Mouse (Mus musculus) myocyte (in vitro differentiated cells): ENCODE results near the gene Commd1. TPM values are rescaled to one million over a fixed set of nuclear protein-coding genes. Genes with fewer than 3 reads are reported as not detected.

Experiments used
- H3K27me3 ChIP-seq: one replicate; pipeline ENCODE4 v1.6.1; 2011; ENCODE audit not compliant: control insufficient read depth, insufficient read depth, insufficient read length
- H3K36me3 ChIP-seq: one replicate; pipeline ENCODE4 v1.6.1; 2011; ENCODE audit not compliant: control insufficient read depth, insufficient read depth
- H3K4me2 ChIP-seq: one replicate; pipeline ENCODE4 v1.6.1; 2011; ENCODE audit warnings: low read depth, control low read depth
- H3K4me3 ChIP-seq: one replicate; pipeline ENCODE4 v1.5.1; 2011; ENCODE audit warnings: mild to moderate bottlenecking, control low read depth, moderate library complexity
- H3K79me2 ChIP-seq: one replicate; pipeline ENCODE4 v1.6.1; 2011; ENCODE audit not compliant: control insufficient read depth, insufficient read depth
- H3ac ChIP-seq: one replicate; pipeline ENCODE4 v1.6.1; 2011; ENCODE audit not compliant: control insufficient read depth, insufficient read length
- CEBPB ChIP-seq: IDR thresholded peaks from 2 replicates; pipeline ENCODE4 v1.6.1; 2011; ENCODE audit warnings: mild to moderate bottlenecking, moderate library complexity; ENCODE audit not compliant: poor library complexity, insufficient read depth, severe bottlenecking
- E2F4 ChIP-seq: IDR thresholded peaks from one replicate; pipeline ENCODE4 v1.6.1; 2011; ENCODE audit warnings: mild to moderate bottlenecking, control low read depth, moderate library complexity; ENCODE audit not compliant: insufficient read depth
- MAX ChIP-seq: IDR thresholded peaks from one replicate; pipeline ENCODE4 v1.6.1; 2011; ENCODE audit warnings: low read depth, mild to moderate bottlenecking, control low read depth
- MYOD1 ChIP-seq, 3 experiments: IDR thresholded peaks; one replicate each; pipeline ENCODE4 v1.6.1; 2011; ENCODE audit warnings: control low read depth in 2 of 3, low read depth in 2 of 3, mild to moderate bottlenecking in 2 of 3, moderate library complexity in 1 of 3; ENCODE audit not compliant: insufficient read length in 2 of 3, control insufficient read depth in 1 of 3
- MYOG ChIP-seq, 3 experiments: IDR thresholded peaks; one replicate each; pipeline ENCODE4 v1.6.1; 2011; ENCODE audit warnings: control low read depth in 2 of 3, low read depth in 2 of 3, mild to moderate bottlenecking in 2 of 3; ENCODE audit not compliant: insufficient read length in 2 of 3, control insufficient read depth in 1 of 3, insufficient read depth in 1 of 3
- POLR2A ChIP-seq: IDR thresholded peaks from one replicate; pipeline ENCODE4 v1.6.1; 2011; ENCODE audit warnings: low read depth, mild to moderate bottlenecking, control low read depth, moderate library complexity; ENCODE audit not compliant: insufficient read length
- POLR2AphosphoS2 ChIP-seq: IDR thresholded peaks from one replicate; pipeline ENCODE4 v1.6.1; 2011; ENCODE audit warnings: low read depth, control low read depth; ENCODE audit not compliant: insufficient read length
- REST ChIP-seq: IDR thresholded peaks from one replicate; pipeline ENCODE4 v1.6.1; 2011; ENCODE audit warnings: mild to moderate bottlenecking, control low read depth, moderate library complexity; ENCODE audit not compliant: insufficient read depth, insufficient read length
- SRF ChIP-seq: IDR thresholded peaks from one replicate; pipeline ENCODE4 v1.6.1; 2011; ENCODE audit warnings: low read depth; ENCODE audit not compliant: control insufficient read depth, insufficient read length
- TCF12 ChIP-seq: IDR thresholded peaks from one replicate; pipeline ENCODE4 v1.6.1; 2011; ENCODE audit warnings: mild to moderate bottlenecking, control low read depth; ENCODE audit not compliant: poor library complexity, insufficient read depth, severe bottlenecking
- TCF3 ChIP-seq: IDR thresholded peaks from one replicate; pipeline ENCODE4 v1.6.1; 2011; ENCODE audit warnings: low read depth, control low read depth; ENCODE audit not compliant: insufficient read length
- USF1 ChIP-seq: IDR thresholded peaks from one replicate; pipeline ENCODE4 v1.6.1; 2011; ENCODE audit warnings: low read depth, mild to moderate bottlenecking, control low read depth, moderate library complexity
- polyA plus RNA-seq: library from polyadenylated mRNA; unstranded; fragments of >200 nt; fragmentation: generic; extraction: Trizol; gene quantifications from one replicate; pipeline ENCODE4 v1.2.1, GENCODE M21; 2012; ENCODE audit warnings: missing spikeins

Gene Commd1
- polyA plus RNA-seq, 1 experiment, result 174 TPM

DNA sequence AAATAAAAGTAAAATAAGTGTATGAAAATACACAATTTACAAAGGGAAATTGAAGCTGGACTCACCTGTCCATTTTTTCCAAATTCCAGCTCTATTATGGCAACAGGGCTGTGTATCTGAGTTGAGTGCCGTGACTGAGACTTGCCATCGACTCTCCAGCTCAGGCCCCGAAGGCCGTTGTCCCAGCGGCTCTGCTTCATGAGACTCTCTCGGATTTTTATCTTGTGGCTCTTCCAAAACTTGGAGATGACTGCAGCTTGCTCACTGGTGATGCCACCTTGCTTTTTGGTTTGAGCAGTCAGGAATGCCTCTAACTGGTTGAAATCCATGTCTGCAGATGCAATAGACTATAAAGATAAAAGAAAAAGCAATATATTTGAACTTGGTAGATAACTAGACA is 25.8 kb downstream of the Commd1 start:
- TF ChIP-seq SRF, result no peak
- TF ChIP-seq MAX, result no peak
- no peak for TF ChIP-seq E2F4
- no peak for TF ChIP-seq POLR2A
- no peak for TF ChIP-seq REST
- no peak for TF ChIP-seq TCF12
- TF ChIP-seq USF1, result no peak
- no peak for TF ChIP-seq CEBPB
- TF ChIP-seq MYOD1 (IDR thresholded peaks at IDR 0.05; ENCODE audit: control insufficient read depth in 1 of 3, insufficient read length in 2 of 3, low read depth in 2 of 3), result no peak
- TF ChIP-seq TCF3, result no peak
- TF ChIP-seq POLR2AphosphoS2, result no peak
- no peak for TF ChIP-seq MYOG (IDR thresholded peaks at IDR 0.05; ENCODE audit: control insufficient read depth in 1 of 3, insufficient read depth in 1 of 3, insufficient read length in 2 of 3, low read depth in 2 of 3)
- Histone ChIP-seq H3ac (no peak overlapping the region), H3K36me3 (peaks cover 6% of the 10 kb centered on the region), H3K27me3 (no peaks in the 10 kb centered on the region), H3K4me3 (no peak overlapping the region), H3K79me2 (peaks cover 16% of the 10 kb centered on the region), H3K4me2 (no peak overlapping the region)

GRCm38 (mm10) chr11:22952668-22953067 is 29.5 kb downstream of the Commd1 start:
- peaks cover 6% of the 10 kb centered on the region for H3K36me3 ChIP-seq
- H3K4me2 ChIP-seq, result no peak overlapping the region
- H3K79me2 ChIP-seq, result no peaks in the 10 kb centered on the region
- TF ChIP-seq POLR2A (no peak), SRF (no peak), USF1 (no peak), POLR2AphosphoS2 (no peak), E2F4 (no peak), MAX (no peak), CEBPB (no peak), REST (no peak), TCF12 (no peak), MYOD1 (IDR thresholded peaks at IDR 0.05; ENCODE audit: control insufficient read depth in 1 of 3, insufficient read length in 2 of 3, low read depth in 2 of 3) (no peak), MYOG (IDR thresholded peaks at IDR 0.05; ENCODE audit: control insufficient read depth in 1 of 3, insufficient read depth in 1 of 3, insufficient read length in 2 of 3, low read depth in 2 of 3) (no peak), TCF3 (no peak)
- H3ac ChIP-seq, result no peak overlapping the region
- H3K27me3 ChIP-seq, result no peaks in the 10 kb centered on the region
- no peak overlapping the region for H3K4me3 ChIP-seq

GRCm38 (mm10) chr11:22950131-22950530 is 32.1 kb downstream of the Commd1 start:
- Histone ChIP-seq H3K36me3 (peaks cover 4% of the 10 kb centered on the region), H3K4me2 (no peak overlapping the region), H3K4me3 (no peak overlapping the region), H3ac (no peak overlapping the region), H3K79me2 (peaks cover 11% of the 10 kb centered on the region), H3K27me3 (no peaks in the 10 kb centered on the region)
- TF ChIP-seq MYOG (IDR thresholded peaks at IDR 0.05; ENCODE audit: control insufficient read depth in 1 of 3, insufficient read depth in 1 of 3, insufficient read length in 2 of 3, low read depth in 2 of 3) (no peak), POLR2AphosphoS2 (no peak), MYOD1 (IDR thresholded peaks at IDR 0.05; ENCODE audit: control insufficient read depth in 1 of 3, insufficient read length in 2 of 3, low read depth in 2 of 3) (no peak), SRF (no peak), CEBPB (no peak), REST (no peak), USF1 (no peak), MAX (no peak), TCF3 (no peak), E2F4 (no peak), POLR2A (no peak), TCF12 (no peak)

- Histone ChIP-seq H3K27me3 (no peaks in the 10 kb centered on the region), H3K36me3 (no peaks in the 10 kb centered on the region), H3K79me2 (peaks cover 11% of the 10 kb centered on the region), H3ac (no peak overlapping the region), H3K4me2 (peak overlapping the region; percentile 19), H3K4me3 (no peak overlapping the region)
- TF ChIP-seq TCF3, result no peak
- TF ChIP-seq REST, result no peak
- TF ChIP-seq POLR2A, result no peak
- no peak for TF ChIP-seq USF1
- no peak for TF ChIP-seq TCF12
- TF ChIP-seq MAX, result no peak
Measured at GRCm38 (mm10) chr11:22949101-22949500, 33.1 kb downstream of the Commd1 start.

GRCm38 (mm10) chr11:22938983-22939382 is 43.2 kb downstream of the Commd1 start:
- no peak overlapping the region for H3ac ChIP-seq
- peaks cover 3% of the 10 kb centered on the region for H3K36me3 ChIP-seq
- no peak overlapping the region for H3K4me2 ChIP-seq
- no peak for TF ChIP-seq MYOG (IDR thresholded peaks at IDR 0.05; ENCODE audit: control insufficient read depth in 1 of 3, insufficient read depth in 1 of 3, insufficient read length in 2 of 3, low read depth in 2 of 3)
- H3K4me3 ChIP-seq, result no peak overlapping the region
- H3K27me3 ChIP-seq, result no peaks in the 10 kb centered on the region
- peaks cover 6% of the 10 kb centered on the region for H3K79me2 ChIP-seq
